14 mouse cellular contexts compared by ENCODE assay signal in genomic region chr2:45068792-45069550, GRCm38 (mm10). TPM values are rescaled to one million over a fixed set of nuclear protein-coding genes. Genes with fewer than 3 reads are reported as not detected.
DNase-seq lines count a peak whose midpoint lies in the region; ATAC-seq and TF ChIP-seq lines count a peak whose summit lies in the region.
"Had no signal": no experiment of that assay in that cellular context is flagged by ENCODE, and none has a peak within 500 bp of the region (broad histone marks: within the 10 kb centered on the region; RNA-seq: fewer than 3 reads in every experiment).

No protein-coding gene starts in this region.

- no peaks in the 10 kb centered on the region for H3K9me3 ChIP-seq in hindbrain, embryonic 14.5 days (ENCODE audit: control insufficient read depth, low read length)
- H3K9me3 ChIP-seq in hindbrain, embryonic 11.5 days (ENCODE audit: control insufficient read depth, low read length) = no peaks in the 10 kb centered on the region
- H3K9me3 ChIP-seq in MEL (replicated peaks; ENCODE audit: insufficient read depth, low read length) = no peaks in the 10 kb centered on the region
- H3K9me3 ChIP-seq in liver, embryonic 16.5 days (replicated peaks; ENCODE audit: control insufficient read depth, low read length) = no peaks in the 10 kb centered on the region
- H3K9me3 ChIP-seq: embryonic facial prominence, embryonic 13.5 days had no signal

- 60% methylated on average over 7 of the region's 7 CpGs for whole genome bisulfite sequencing in hindbrain, embryonic 14.5 days
- WGBS in hindbrain, embryonic 11.5 days = 74% methylated on average over 7 of the region's 7 CpGs
- WGBS in liver, embryonic 16.5 days (ENCODE audit: insufficient replicate concordance) = 48% methylated on average over 7 of the region's 7 CpGs

- no peak overlapping the region for H3K9ac ChIP-seq in hindbrain, embryonic 14.5 days
- H3K9ac ChIP-seq in hindbrain, embryonic 11.5 days (ENCODE audit: low read depth, low read length) = no peak overlapping the region
- H3K9ac ChIP-seq in MEL (ENCODE audit: control insufficient read depth, low read depth, low read length, poor library complexity, severe bottlenecking) = peak overlapping the region; percentile 61
- H3K9ac ChIP-seq in liver, embryonic 16.5 days (ENCODE audit: low read depth, low read length) = no peak overlapping the region
- H3K9ac ChIP-seq: embryonic facial prominence, embryonic 13.5 days had no signal

- H3K4me3 ChIP-seq in hindbrain, embryonic 14.5 days (replicated peaks; ENCODE audit: low read length) = no peak overlapping the region
- no peak overlapping the region for H3K4me3 ChIP-seq in hindbrain, embryonic 11.5 days (ENCODE audit: low read depth, low read length)
- H3K4me3 ChIP-seq in MEL (ENCODE audit: control insufficient read depth in 1 of 2, insufficient read depth in 1 of 2, low read depth in 2 of 2, low read length in 2 of 2) = peak overlapping the region in 1 of 2 experiments; percentile 45; a peak in 2 of 4 replicates
- no peak overlapping the region for H3K4me3 ChIP-seq in liver, embryonic 16.5 days (ENCODE audit: low read depth, low read length)
- H3K4me3 ChIP-seq: embryonic facial prominence, embryonic 13.5 days; myocyte had no signal

- no peaks in the 10 kb centered on the region for H3K27me3 ChIP-seq in hindbrain, embryonic 14.5 days (ENCODE audit: control insufficient read depth, insufficient read depth, low read length)
- no peaks in the 10 kb centered on the region for H3K27me3 ChIP-seq in hindbrain, embryonic 11.5 days (ENCODE audit: control insufficient read depth, insufficient read depth, low read length)
- H3K27me3 ChIP-seq in MEL (ENCODE audit: control insufficient read depth in 1 of 2, insufficient read depth in 2 of 2, low read length in 2 of 2) = no peaks in the 10 kb centered on the region
- H3K27me3 ChIP-seq in liver, embryonic 16.5 days (ENCODE audit: control insufficient read depth, insufficient read depth, low read depth, low read length) = no peaks in the 10 kb centered on the region
- H3K27me3 ChIP-seq: embryonic facial prominence, embryonic 13.5 days had no signal

- intact Hi-C loops in left cerebral cortex, postnatal 10 days (cut with DNase I) = no loop called here

- DNase-seq in hindbrain, embryonic 14.5 days (ENCODE audit: low spot score) = no peak
- no peak for DNase-seq in hindbrain, embryonic 11.5 days (ENCODE audit: low spot score)
- DNase-seq in MEL (ENCODE audit: low read depth, low spot score) = peak; percentile 83
- peak; percentile 69 for DNase-seq in c-Kit-positive CD71-positive TER-119-positive erythroid progenitor cells, embryonic 14.5 days (ENCODE audit: low spot score)
- DNase-seq in left cerebral cortex, postnatal 10 days (ENCODE audit: extremely low spot score in 1 of 2, low spot score in 2 of 2) = no peak
- DNase-seq in kidney, adult 9 months = no peak
- DNase-seq: adrenal gland, postnatal 36 days; cerebellum, adult 8-10 months; kidney, adult 11 months; kidney, postnatal 36 days had no signal

- peaks cover 12% of the 10 kb centered on the region for H3K79me2 ChIP-seq in MEL (ENCODE audit: control insufficient read depth, insufficient read depth, low read length, poor library complexity)

- no peaks in the 10 kb centered on the region for H3K36me3 ChIP-seq in hindbrain, embryonic 14.5 days (replicated peaks; ENCODE audit: control insufficient read depth, insufficient read depth)
- H3K36me3 ChIP-seq in hindbrain, embryonic 11.5 days (ENCODE audit: control insufficient read depth, insufficient read depth, low read length) = no peaks in the 10 kb centered on the region
- peaks cover 7 to 35% of the 10 kb centered on the region in 2 experiments for H3K36me3 ChIP-seq in MEL (ENCODE audit: control insufficient read depth in 1 of 2, insufficient read depth in 2 of 2, low read length in 2 of 2)
- no peaks in the 10 kb centered on the region for H3K36me3 ChIP-seq in liver, embryonic 16.5 days (ENCODE audit: control insufficient read depth, insufficient read depth)
- H3K36me3 ChIP-seq: embryonic facial prominence, embryonic 13.5 days had no signal

- no peak overlapping the region for H3K4me2 ChIP-seq in hindbrain, embryonic 14.5 days (replicated peaks)
- H3K4me2 ChIP-seq in hindbrain, embryonic 11.5 days (replicated peaks; ENCODE audit: low read depth, low read length) = no peak overlapping the region
- peak overlapping the region; percentile 39 for H3K4me2 ChIP-seq in liver, embryonic 16.5 days (ENCODE audit: low read depth, low read length)
- H3K4me2 ChIP-seq: embryonic facial prominence, embryonic 13.5 days; midbrain, embryonic 11.5 days had no signal

- 0 out of 2 replicates have a peak overlapping the region, but pooled peaks have one; percentile 14 for H3K27ac ChIP-seq in hindbrain, embryonic 14.5 days
- no peak overlapping the region; the same call in 1 of the 2 replicates for H3K27ac ChIP-seq in hindbrain, embryonic 11.5 days (ENCODE audit: low read depth, low read length)
- peak overlapping the region; percentile 96 for H3K27ac ChIP-seq in MEL (ENCODE audit: control insufficient read depth, low read depth, low read length)
- H3K27ac ChIP-seq in liver, embryonic 16.5 days (ENCODE audit: low read length) = peak overlapping the region; percentile 57
- H3K27ac ChIP-seq: embryonic facial prominence, embryonic 13.5 days had no signal

- TF ChIP-seq RAD21 in MEL (IDR thresholded peaks at IDR 0.05; ENCODE audit: low read depth, low read length) = no peak

- peak in 1 of 2 experiments; percentile 51; a peak in 2 of 4 replicates for TF ChIP-seq POLR2A in MEL (IDR thresholded peaks at IDR 0.05; ENCODE audit: control insufficient read depth in 1 of 2, insufficient read depth in 1 of 2, low read depth in 1 of 2, low read length in 2 of 2, poor library complexity in 1 of 2)

- ATAC-seq in hindbrain, embryonic 14.5 days (ENCODE audit: low FRiP score) = no peak
- no peak for ATAC-seq in hindbrain, embryonic 11.5 days (ENCODE audit: low FRiP score)
- peak; percentile 85 for ATAC-seq in liver, embryonic 16.5 days (ENCODE audit: low read depth)

- H3K4me1 ChIP-seq in hindbrain, embryonic 14.5 days (replicated peaks; ENCODE audit: control insufficient read depth, insufficient read depth, low read length) = peaks cover 19% of the 10 kb centered on the region
- peaks cover 2% of the 10 kb centered on the region; the same call in 1 of the 2 replicates for H3K4me1 ChIP-seq in hindbrain, embryonic 11.5 days (replicated peaks; ENCODE audit: control insufficient read depth, insufficient read depth, low read length)
- H3K4me1 ChIP-seq in MEL (ENCODE audit: control insufficient read depth in 1 of 2, insufficient read depth in 2 of 2, low read length in 2 of 2) = peaks cover 12 to 28% of the 10 kb centered on the region in 2 experiments; a peak in 3 of 4 replicates
- peaks cover 26% of the 10 kb centered on the region for H3K4me1 ChIP-seq in liver, embryonic 16.5 days (ENCODE audit: control insufficient read depth, low read depth, low read length)

- TF ChIP-seq EP300 in MEL (IDR thresholded peaks at IDR 0.05; ENCODE audit: low read depth in 1 of 2, low read length in 2 of 2) = peak; percentile 94 to 97

- TF ChIP-seq CTCF in MEL (IDR thresholded peaks at IDR 0.05 in 2 of 3, conservative IDR thresholded peaks at IDR 0.05 in 1 of 3; ENCODE audit: control insufficient read depth in 1 of 3, insufficient read depth in 1 of 3, low read depth in 2 of 3, low read length in 3 of 3, poor library complexity in 1 of 3, severe bottlenecking in 1 of 3) = no peak

TF ChIP-seq in MEL, 35 proteins besides CTCF, POLR2A, EP300 and RAD21 (continues in another document):
- TF ChIP-seq ELF1 (IDR thresholded peaks at IDR 0.05; ENCODE audit: low read depth, low read length) = no peak
- peak; percentile 85 for TF ChIP-seq TCF12 (IDR thresholded peaks at IDR 0.05; ENCODE audit: low read depth, low read length)
- peak; percentile 77 for TF ChIP-seq USF1 (IDR thresholded peaks at IDR 0.05; ENCODE audit: low read depth, low read length)
- TF ChIP-seq TBP (IDR thresholded peaks at IDR 0.05; ENCODE audit: low read depth, low read length) = peak; percentile 60; the same call in 1 of the 2 replicates
- peak; percentile 77 for TF ChIP-seq ETS1 (IDR thresholded peaks at IDR 0.05; ENCODE audit: low read depth, low read length)
- peak; percentile 32; the same call in 1 of the 2 replicates for TF ChIP-seq BHLHE40 (IDR thresholded peaks at IDR 0.05; ENCODE audit: borderline replicate concordance, low read depth, low read length)
- peak; percentile 23; the same call in 1 of the 2 replicates for TF ChIP-seq HCFC1 (IDR thresholded peaks at IDR 0.05; ENCODE audit: low read depth, low read length)
- TF ChIP-seq NELFE (IDR thresholded peaks at IDR 0.05; ENCODE audit: low read depth, low read length) = peak; percentile 34; the same call in 1 of the 2 replicates
- TF ChIP-seq MXI1 (IDR thresholded peaks at IDR 0.05; ENCODE audit: low read depth, low read length) = peak; percentile 76
- TF ChIP-seq MAFK (IDR thresholded peaks at IDR 0.05; ENCODE audit: borderline replicate concordance, low read depth, low read length) = no peak
- no peak for TF ChIP-seq CHD2 (IDR thresholded peaks at IDR 0.05; ENCODE audit: low read length)
- no peak for TF ChIP-seq MEF2A (IDR thresholded peaks at IDR 0.05; ENCODE audit: extremely low read depth, insufficient replicate concordance, low read depth, low read length, poor library complexity, severe bottlenecking)
- peak; percentile 89 for TF ChIP-seq ZNF384 (IDR thresholded peaks at IDR 0.05; ENCODE audit: low read depth, low read length)
- peak; percentile 67; the same call in 1 of the 2 replicates for TF ChIP-seq SIN3A (IDR thresholded peaks at IDR 0.05; ENCODE audit: low read length)
- no peak for TF ChIP-seq CHD1 (IDR thresholded peaks at IDR 0.05; ENCODE audit: low read depth, low read length)
- peak; percentile 54; the same call in 1 of the 2 replicates for TF ChIP-seq POLR2AphosphoS2 (IDR thresholded peaks at IDR 0.05; ENCODE audit: low read length)
- peak; percentile 44 for TF ChIP-seq TAL1 (IDR thresholded peaks at IDR 0.05; ENCODE audit: low read length)
- peak; percentile 15 for TF ChIP-seq MYC (IDR thresholded peaks at IDR 0.05; ENCODE audit: low read depth, low read length)
- peak; percentile 76 for TF ChIP-seq MAX (IDR thresholded peaks at IDR 0.05; ENCODE audit: low read length)
- TF ChIP-seq GATA1 (IDR thresholded peaks at IDR 0.05; ENCODE audit: low read depth, low read length) = peak; percentile 84
- peak; percentile 99 for TF ChIP-seq MYB (IDR thresholded peaks at IDR 0.05; ENCODE audit: low read depth, low read length)

RNA-seq across cellular contexts. Expression of gene Zeb2, which starts 48.2 kb away (rescaled TPM):
- 38.8 and 41.9 TPM in 2 replicates for polyA plus RNA-seq in hindbrain, embryonic 14.5 days (2014; fragmentation: Nextera tagmentation; extraction: Ambion mirVana)
- polyA plus RNA-seq in hindbrain, embryonic 11.5 days (2014; fragmentation: Nextera tagmentation; extraction: Ambion mirVana) = 57.7 and 58.8 TPM in 2 replicates
- total RNA-seq in MEL (2012; rRNA removed) = 12.9 and 14.8 TPM in 2 replicates
- 10 to 100 TPM in 1 of 2 experiments, not detected in 1; 12.8 TPM for polyA plus RNA-seq in MEL (2012; ENCODE audit: insufficient read depth in 1 of 2, insufficient read length in 2 of 2, low read depth in 1 of 2, low replicate concordance in 2 of 2, missing spikeins in 1 of 2)
- polyA plus RNA-seq in liver, embryonic 16.5 days (2015; fragmentation: Nextera tagmentation; extraction: Ambion mirVana) = 12.1 and 12.5 TPM in 2 replicates
- 100 to 1,000 TPM; 220 to 259 TPM for total RNA-seq in left cerebral cortex, postnatal 10 days (2021)

Comparison
In these comparisons a context has a peak if more than half of its experiments do, and no peak if none do; other contexts are left out.
1. DNase-seq: peak in MEL (single experiment) and c-Kit-positive CD71-positive TER-119-positive erythroid progenitor cells, embryonic 14.5 days (single experiment); none in hindbrain, embryonic 14.5 days (single experiment), hindbrain, embryonic 11.5 days (single experiment), left cerebral cortex, postnatal 10 days (0 of 2) and kidney, adult 9 months (single experiment).